Mouse (Mus musculus): ENCODE measurements around the gene Pgs1. TPM values are rescaled to one million over a fixed set of nuclear protein-coding genes. Genes with fewer than 3 reads are reported as not detected.
A peak's percentile ranks its signal among the peaks of the same experiment; 100 is the strongest.

Gene Pgs1
- polyA plus RNA-seq, 1 experiment, result 15.3 TPM

GRCm38 (mm10) chr11:117982426-117982825, 3.7 kb upstream of the Pgs1 start:
- H3K4me3 ChIP-seq (ENCODE audit: insufficient read depth, low read depth, low read length), result no peak overlapping the region
- peaks cover 2% of the 10 kb centered on the region; the same call in 1 of the 2 replicates for H3K4me1 ChIP-seq (ENCODE audit: control insufficient read depth, insufficient read depth, insufficient read length, low read length)
- no peak overlapping the region for H3K27ac ChIP-seq (replicated peaks; ENCODE audit: low read depth, low read length)

GRCm38 (mm10) chr11:117983770-117984169, 2.3 kb upstream of the Pgs1 start:
- H3K4me1 ChIP-seq (ENCODE audit: control insufficient read depth, insufficient read depth, insufficient read length, low read length), result peaks cover 2% of the 10 kb centered on the region; the same call in 1 of the 2 replicates

GRCm38 (mm10) chr11:117987032-117987451, 950 bp downstream of the Pgs1 start:
- H3K27ac ChIP-seq (replicated peaks; ENCODE audit: low read depth, low read length), result 0 out of 2 replicates have a peak overlapping the region, but pooled peaks have one; percentile 9
- H3K4me1 ChIP-seq (ENCODE audit: control insufficient read depth, insufficient read depth, insufficient read length, low read length), result peaks cover 18% of the 10 kb centered on the region
- peak overlapping the region; percentile 91 for H3K4me3 ChIP-seq (ENCODE audit: insufficient read depth, low read depth, low read length)

More at GRCm38 (mm10) chr11:117983770-117984169, 2.3 kb upstream of the Pgs1 start:
- Histone ChIP-seq H3K27ac (replicated peaks; ENCODE audit: low read depth, low read length) (no peak overlapping the region), H3K4me3 (ENCODE audit: insufficient read depth, low read depth, low read length) (no peak overlapping the region)

- H3K27ac ChIP-seq (replicated peaks; ENCODE audit: low read depth, low read length), result no peak overlapping the region
- H3K4me1 ChIP-seq (ENCODE audit: control insufficient read depth, insufficient read depth, insufficient read length, low read length), result peaks cover 27% of the 10 kb centered on the region
- H3K4me3 ChIP-seq (ENCODE audit: insufficient read depth, low read depth, low read length), result peak overlapping the region; percentile 91; the same call in 1 of the 2 replicates
Measured at GRCm38 (mm10) chr11:117987968-117988367, 1.9 kb downstream of the Pgs1 start.

GRCm38 (mm10) chr11:117989241-117989640, 3.1 kb downstream of the Pgs1 start:
- H3K4me3 ChIP-seq (ENCODE audit: insufficient read depth, low read depth, low read length), result no peak overlapping the region
- peaks cover 37% of the 10 kb centered on the region for H3K4me1 ChIP-seq (ENCODE audit: control insufficient read depth, insufficient read depth, insufficient read length, low read length)
- H3K27ac ChIP-seq (replicated peaks; ENCODE audit: low read depth, low read length), result no peak overlapping the region

- Histone ChIP-seq H3K4me1 (ENCODE audit: control insufficient read depth, insufficient read depth, insufficient read length, low read length) (peaks cover 40% of the 10 kb centered on the region), H3K27ac (replicated peaks; ENCODE audit: low read depth, low read length) (0 out of 2 replicates have a peak overlapping the region, but pooled peaks have one; percentile 7), H3K4me3 (ENCODE audit: insufficient read depth, low read depth, low read length) (no peak overlapping the region)
Measured at GRCm38 (mm10) chr11:117989926-117990325, 3.8 kb downstream of the Pgs1 start.

GRCm38 (mm10) chr11:117991502-117992470, 5.7 kb downstream of the Pgs1 start:
- Histone ChIP-seq H3K4me1 (ENCODE audit: control insufficient read depth, insufficient read depth, insufficient read length, low read length) (peaks cover 45% of the 10 kb centered on the region), H3K27ac (replicated peaks; ENCODE audit: low read depth, low read length) (no peak overlapping the region)

GRCm38 (mm10) chr11:117993190-117994175, 7.4 kb downstream of the Pgs1 start:
- peaks cover 45% of the 10 kb centered on the region for H3K4me1 ChIP-seq (ENCODE audit: control insufficient read depth, insufficient read depth, insufficient read length, low read length)
- H3K4me3 ChIP-seq (ENCODE audit: insufficient read depth, low read depth, low read length), result no peak overlapping the region
- no peak overlapping the region for H3K27ac ChIP-seq (replicated peaks; ENCODE audit: low read depth, low read length)

More at GRCm38 (mm10) chr11:117991502-117992470, 5.7 kb downstream of the Pgs1 start:
- no peak overlapping the region for H3K4me3 ChIP-seq (ENCODE audit: insufficient read depth, low read depth, low read length)

GRCm38 (mm10) chr11:117994250-117995057, 8.4 kb downstream of the Pgs1 start:
- Histone ChIP-seq H3K4me1 (ENCODE audit: control insufficient read depth, insufficient read depth, insufficient read length, low read length) (peaks cover 45% of the 10 kb centered on the region), H3K4me3 (ENCODE audit: insufficient read depth, low read depth, low read length) (no peak overlapping the region), H3K27ac (replicated peaks; ENCODE audit: low read depth, low read length) (no peak overlapping the region)

GRCm38 (mm10) chr11:117995255-117995654, 9.2 kb downstream of the Pgs1 start:
- Histone ChIP-seq H3K4me1 (ENCODE audit: control insufficient read depth, insufficient read depth, insufficient read length, low read length) (peaks cover 41% of the 10 kb centered on the region), H3K4me3 (ENCODE audit: insufficient read depth, low read depth, low read length) (no peak overlapping the region), H3K27ac (replicated peaks; ENCODE audit: low read depth, low read length) (no peak overlapping the region)

GRCm38 (mm10) chr11:117995661-117996060, 9.6 kb downstream of the Pgs1 start:
- Histone ChIP-seq H3K4me1 (ENCODE audit: control insufficient read depth, insufficient read depth, insufficient read length, low read length) (peaks cover 37% of the 10 kb centered on the region), H3K4me3 (ENCODE audit: insufficient read depth, low read depth, low read length) (no peak overlapping the region), H3K27ac (replicated peaks; ENCODE audit: low read depth, low read length) (no peak overlapping the region)

GRCm38 (mm10) chr11:117996066-117996465, 10.0 kb downstream of the Pgs1 start:
- no peak overlapping the region for H3K27ac ChIP-seq (replicated peaks; ENCODE audit: low read depth, low read length)
- no peak overlapping the region for H3K4me3 ChIP-seq (ENCODE audit: insufficient read depth, low read depth, low read length)
- H3K4me1 ChIP-seq (ENCODE audit: control insufficient read depth, insufficient read depth, insufficient read length, low read length), result peaks cover 36% of the 10 kb centered on the region

GRCm38 (mm10) chr11:117997085-117997484, 11.0 kb downstream of the Pgs1 start:
- H3K4me1 ChIP-seq (ENCODE audit: control insufficient read depth, insufficient read depth, insufficient read length, low read length), result peaks cover 28% of the 10 kb centered on the region
- H3K4me3 ChIP-seq (ENCODE audit: insufficient read depth, low read depth, low read length), result no peak overlapping the region
- H3K27ac ChIP-seq (replicated peaks; ENCODE audit: low read depth, low read length), result no peak overlapping the region

- Histone ChIP-seq H3K27ac (replicated peaks; ENCODE audit: low read depth, low read length) (no peak overlapping the region), H3K4me3 (ENCODE audit: insufficient read depth, low read depth, low read length) (no peak overlapping the region), H3K4me1 (ENCODE audit: control insufficient read depth, insufficient read depth, insufficient read length, low read length) (peaks cover 16% of the 10 kb centered on the region)
Measured at GRCm38 (mm10) chr11:117998356-117998755, 12.3 kb downstream of the Pgs1 start.
